Mouse (Mus musculus) olfactory bulb, adult 2 months (tissue): ENCODE data around the gene Disp1.

ENCODE experiments used
- CTCF ChIP-seq: fragments of 200-500 bp; IDR thresholded peaks from 2 replicates; pipeline ENCODE4 v1.5.1; 2012; ENCODE audit warnings: low read depth, mild to moderate bottlenecking, low read length, moderate library complexity; ENCODE audit not compliant: insufficient read depth
- POLR2A ChIP-seq: fragments of 200-500 bp; IDR thresholded peaks from 2 replicates; pipeline ENCODE4 v1.6.1; 2012; ENCODE audit warnings: mild to moderate bottlenecking, low read depth, low read length, moderate library complexity; ENCODE audit not compliant: insufficient read depth

GRCm38 (mm10) chr1:183047191-183047912 lies 174.0 kb downstream of the Disp1 start:
- no peak for TF ChIP-seq CTCF
- no peak for TF ChIP-seq POLR2A
